Mouse (Mus musculus): ENCODE measurements around the gene Kcnmb4.

The Kcnmb4 gene

GRCm38 (mm10) chr10:116473759-116474549 is at the start of gene Kcnmb4:
Kcnmb4 (minus strand) TSS chr10:116473878.
- peak; percentile 61 for DNase-seq

- no peak for DNase-seq
Measured at GRCm38 (mm10) chr10:116519588-116519987, 45.9 kb upstream of the Kcnmb4 start.

GRCm38 (mm10) chr10:116515590-116515989 is 41.9 kb upstream of the Kcnmb4 start:
- no peak for DNase-seq

GRCm38 (mm10) chr10:116515158-116515557 is 41.5 kb upstream of the Kcnmb4 start:
- DNase-seq = no peak

GRCm38 (mm10) chr10:116513254-116513635 is 39.6 kb upstream of the Kcnmb4 start:
- DNase-seq = no peak

- DNase-seq = no peak
Measured at GRCm38 (mm10) chr10:116512521-116513253, 39.0 kb upstream of the Kcnmb4 start.

- no peak for DNase-seq
Measured at GRCm38 (mm10) chr10:116505303-116506014, 31.8 kb upstream of the Kcnmb4 start.

GRCm38 (mm10) chr10:116492768-116493167 is 19.1 kb upstream of the Kcnmb4 start:
- DNase-seq = no peak

- DNase-seq = no peak
Measured at GRCm38 (mm10) chr10:116486895-116487747, 13.4 kb upstream of the Kcnmb4 start.

GRCm38 (mm10) chr10:116481917-116482316 is 8.2 kb upstream of the Kcnmb4 start:
- no peak for DNase-seq

- no peak for DNase-seq
Measured at GRCm38 (mm10) chr10:116480988-116481387, 7.3 kb upstream of the Kcnmb4 start.

- DNase-seq = no peak
Measured at GRCm38 (mm10) chr10:116476559-116476958, 2.9 kb upstream of the Kcnmb4 start.

GRCm38 (mm10) chr10:116475725-116476124 is 2.0 kb upstream of the Kcnmb4 start:
- DNase-seq = no peak

- peak; percentile 80 for DNase-seq
Measured at GRCm38 (mm10) chr10:116473071-116473758, 463 bp downstream of the Kcnmb4 start.

- DNase-seq = peak; percentile 19
Measured at GRCm38 (mm10) chr10:116472579-116472978, 1.1 kb downstream of the Kcnmb4 start.

- no peak for DNase-seq
Measured at GRCm38 (mm10) chr10:116470306-116470925, 3.3 kb downstream of the Kcnmb4 start.

GRCm38 (mm10) chr10:116468094-116468493 is 5.6 kb downstream of the Kcnmb4 start:
- DNase-seq = no peak

- no peak for DNase-seq
Measured at GRCm38 (mm10) chr10:116463753-116464345, 9.8 kb downstream of the Kcnmb4 start.

- no peak for DNase-seq
Measured at GRCm38 (mm10) chr10:116461443-116461842, 12.2 kb downstream of the Kcnmb4 start.

- DNase-seq = no peak
Measured at GRCm38 (mm10) chr10:116458786-116459185, 14.9 kb downstream of the Kcnmb4 start.

- no peak for DNase-seq
Measured at GRCm38 (mm10) chr10:116452771-116453170, 20.9 kb downstream of the Kcnmb4 start.
